Mouse (Mus musculus): ENCODE data around the gene Igsf3.

Igsf3 gene

DNA sequence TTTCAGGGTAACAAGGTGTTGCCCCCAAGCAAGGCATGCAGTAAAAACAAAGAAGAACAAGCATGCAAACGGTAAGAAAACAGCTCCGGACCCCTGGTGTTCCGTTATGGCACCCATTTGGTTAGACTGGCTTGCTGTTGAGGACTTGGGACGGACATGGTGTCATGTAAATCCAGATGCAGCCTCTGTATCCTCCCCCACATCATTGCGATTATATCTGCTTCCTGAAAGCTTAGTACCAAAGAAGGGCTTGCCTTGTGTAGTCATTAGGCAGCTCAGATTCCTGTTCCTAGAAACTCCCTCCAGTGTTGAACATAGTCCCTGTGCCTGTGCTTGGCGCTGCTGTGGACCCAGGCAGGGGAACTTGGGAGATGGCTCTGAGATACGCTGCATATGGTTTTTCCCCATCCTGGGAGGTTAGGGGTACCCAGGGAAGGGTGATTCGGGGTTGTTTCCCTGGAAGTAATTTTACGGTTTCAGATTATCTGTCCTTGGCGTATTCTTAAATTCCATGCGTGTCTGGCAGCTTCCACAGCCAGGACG is 60.2 kb downstream of the Igsf3 start:
- ATAC-seq (ENCODE audit: insufficient number of reproducible peaks, low FRiP score, low TSS enrichment): no peak

DNA sequence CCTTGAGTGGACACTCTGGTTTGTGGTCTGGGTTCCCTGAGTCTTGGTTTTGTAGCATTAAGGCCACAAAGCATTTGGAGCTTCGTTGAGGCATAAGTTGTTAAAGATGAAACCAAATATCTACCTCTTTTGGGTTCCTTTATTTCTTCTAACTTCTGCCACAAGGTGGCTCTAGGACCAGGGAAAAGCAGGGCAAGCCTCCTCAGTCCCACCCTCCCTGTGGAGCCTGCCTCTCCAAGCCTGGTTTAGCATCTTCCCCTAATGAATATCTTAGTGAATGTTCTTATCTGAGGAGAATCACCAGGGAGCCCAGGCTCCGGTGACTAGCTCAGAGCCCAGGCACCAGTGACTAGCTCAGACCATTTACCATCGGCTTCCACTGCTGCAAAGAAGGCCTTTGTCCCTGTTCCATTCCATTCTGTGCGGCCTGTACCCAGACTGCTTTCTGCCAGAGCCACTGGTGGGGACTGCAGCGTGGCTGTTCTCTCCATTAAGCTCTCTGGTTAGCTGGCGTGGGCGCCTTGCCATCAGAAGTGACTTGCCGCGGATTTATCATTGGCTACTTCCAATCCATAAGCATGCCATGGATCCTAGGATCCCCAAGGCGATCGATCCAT is 66.5 kb downstream of the Igsf3 start:
- ATAC-seq (ENCODE audit: insufficient number of reproducible peaks, low FRiP score, low TSS enrichment): no peak

DNA sequence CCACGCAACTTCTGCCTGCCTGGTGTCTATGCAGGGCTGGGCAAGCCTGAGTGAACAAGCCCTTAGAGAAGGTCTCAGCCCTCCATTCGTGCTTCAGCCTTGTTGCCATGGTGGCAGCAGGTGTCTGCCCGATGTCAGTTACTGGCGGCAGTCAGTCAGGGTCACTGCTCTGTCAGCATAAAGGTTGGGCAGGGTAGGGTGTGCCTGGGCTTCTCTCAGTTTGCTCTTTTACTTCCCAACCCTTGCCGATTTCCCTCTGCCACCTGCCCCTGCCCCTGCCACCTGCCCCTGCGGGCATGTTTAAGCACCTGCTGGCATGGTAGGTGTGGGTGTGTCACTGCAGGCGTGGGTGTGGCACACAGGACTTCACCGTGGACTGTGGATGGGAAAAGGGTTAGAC is 67.6 kb downstream of the Igsf3 start:
- no peak for ATAC-seq (ENCODE audit: insufficient number of reproducible peaks, low FRiP score, low TSS enrichment)

DNA sequence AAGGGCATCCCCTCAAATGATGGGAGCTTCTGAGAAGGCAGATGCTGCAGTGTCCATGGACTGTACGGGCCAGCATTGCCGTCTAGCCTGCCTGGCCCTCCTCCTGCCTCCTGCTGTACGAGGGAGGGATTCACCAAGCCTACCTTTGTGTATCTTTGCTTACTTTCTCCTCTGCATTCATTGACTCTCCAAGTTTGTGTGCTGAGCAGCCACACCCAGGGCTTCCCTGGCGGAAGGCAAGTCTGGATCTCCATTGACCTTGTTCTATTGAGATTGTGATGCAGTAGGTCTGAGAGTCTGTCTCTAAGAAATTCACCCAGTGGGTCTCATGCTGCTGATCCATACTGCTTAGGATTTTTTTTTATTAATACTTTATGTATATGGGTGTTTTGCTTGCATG is 70.4 kb downstream of the Igsf3 start:
- no peak for ATAC-seq (ENCODE audit: insufficient number of reproducible peaks, low FRiP score, low TSS enrichment)

DNA sequence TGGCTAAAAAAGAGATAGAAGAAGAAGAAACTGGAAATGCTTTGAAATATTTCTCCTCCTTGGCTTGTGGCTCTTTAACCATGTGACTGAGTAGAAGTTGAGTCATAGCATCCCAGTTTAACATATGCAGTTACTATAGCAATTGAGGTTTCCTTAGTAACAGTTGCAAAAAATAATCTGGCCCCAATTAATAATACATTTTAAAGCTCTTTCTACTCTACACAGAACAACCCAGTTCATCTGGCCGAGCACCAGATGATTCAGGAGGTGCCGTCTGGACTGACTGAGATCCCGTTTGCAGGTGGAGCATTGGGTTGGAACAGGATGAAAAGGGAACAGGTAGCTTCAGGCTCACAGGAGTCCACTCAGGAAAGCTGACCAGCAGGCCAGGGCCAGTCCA is 71.9 kb downstream of the Igsf3 start:
- ATAC-seq (ENCODE audit: insufficient number of reproducible peaks, low FRiP score, low TSS enrichment): no peak

DNA sequence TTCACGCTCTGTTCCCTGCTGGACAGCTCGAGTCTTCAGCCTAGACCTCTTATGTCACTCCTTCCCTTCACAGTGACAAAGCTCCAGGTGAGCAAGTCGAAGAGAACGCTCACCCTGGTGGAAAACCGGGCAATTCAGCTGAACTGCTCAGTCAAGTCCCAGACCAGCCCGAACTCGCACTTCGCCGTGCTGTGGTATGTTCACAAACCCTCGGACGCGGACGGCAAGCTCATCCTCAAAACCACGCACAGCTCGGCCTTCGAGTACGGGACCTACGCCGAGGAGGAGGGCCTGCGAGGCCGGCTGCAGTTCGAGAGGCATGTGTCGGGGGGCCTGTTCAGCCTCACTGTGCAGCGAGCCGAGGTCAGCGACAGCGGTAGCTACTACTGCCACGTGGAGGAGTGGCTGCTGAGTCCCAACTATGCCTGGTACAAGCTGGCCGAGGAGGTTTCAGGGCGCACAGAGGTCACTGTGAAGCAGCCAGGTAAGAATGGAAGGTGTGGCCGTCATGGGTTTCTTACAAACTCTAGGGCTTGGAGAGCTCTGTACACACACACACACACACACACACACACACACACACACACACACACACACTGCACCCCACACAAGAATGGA is 74.0 kb downstream of the Igsf3 start:
- ATAC-seq (ENCODE audit: insufficient number of reproducible peaks, low FRiP score, low TSS enrichment): no peak

DNA sequence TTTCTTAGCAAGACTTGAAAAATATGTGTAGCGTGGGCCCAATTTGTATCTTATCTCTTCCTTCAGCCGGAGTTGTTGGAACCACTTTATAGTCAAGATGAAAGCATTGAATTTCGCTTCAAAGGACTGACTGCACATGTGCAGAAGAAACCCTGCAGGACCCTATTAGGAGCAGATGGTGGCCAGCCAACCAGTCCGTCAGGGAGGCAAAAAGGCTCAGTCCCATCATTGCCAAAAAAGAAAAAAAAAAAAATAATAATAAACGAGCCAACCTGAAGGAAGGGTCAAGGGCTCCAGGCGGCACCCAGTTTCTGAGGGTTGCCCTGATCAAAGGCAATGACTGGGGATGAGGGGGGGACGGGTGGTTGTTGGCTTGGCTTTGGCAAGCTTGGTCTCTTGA is 83.7 kb downstream of the Igsf3 start:
- ATAC-seq (ENCODE audit: insufficient number of reproducible peaks, low FRiP score, low TSS enrichment): no peak

DNA sequence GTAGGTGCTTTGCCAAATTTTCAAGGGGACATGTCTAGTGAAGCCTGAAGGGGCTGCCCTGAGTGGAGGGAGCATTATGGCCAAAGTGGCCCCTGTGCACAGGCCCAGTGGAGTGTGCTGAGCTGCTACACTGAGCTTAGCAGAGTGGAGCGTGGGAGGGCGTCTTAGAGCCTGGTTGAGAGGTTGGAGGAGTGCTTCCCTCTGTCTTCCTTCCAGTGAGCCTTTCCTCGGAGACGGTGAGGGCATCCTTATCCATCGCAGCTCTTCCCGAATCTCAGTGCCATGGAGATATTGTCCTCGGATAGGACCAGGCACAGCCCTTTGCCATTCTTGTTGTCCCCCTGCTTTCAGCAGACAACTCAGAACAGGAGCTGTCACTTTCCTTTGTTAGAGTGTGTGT is 84.2 kb downstream of the Igsf3 start:
- no peak for ATAC-seq (ENCODE audit: insufficient number of reproducible peaks, low FRiP score, low TSS enrichment)

DNA sequence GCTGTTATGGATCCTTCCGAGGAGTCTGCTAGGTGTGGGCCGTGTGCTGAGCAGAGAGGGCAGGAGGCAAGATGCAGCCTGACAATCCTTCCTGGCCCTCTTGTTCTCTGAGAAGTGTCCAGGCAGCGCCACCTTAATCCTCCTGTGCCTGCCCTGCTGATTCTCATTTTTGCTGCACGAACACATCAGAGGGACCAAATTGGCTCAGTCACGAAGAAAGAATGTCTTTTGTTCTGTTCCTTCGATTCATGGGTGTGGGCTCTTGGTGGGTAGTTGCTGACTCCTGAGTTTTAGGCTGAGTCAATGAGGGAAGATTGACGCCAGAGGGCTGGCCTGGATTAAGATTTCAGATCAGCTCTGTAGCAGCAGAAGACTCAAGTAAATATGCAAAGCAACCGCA is 84.9 kb downstream of the Igsf3 start:
- ATAC-seq (ENCODE audit: insufficient number of reproducible peaks, low FRiP score, low TSS enrichment): no peak; the same call in 1 of the 2 replicates

DNA sequence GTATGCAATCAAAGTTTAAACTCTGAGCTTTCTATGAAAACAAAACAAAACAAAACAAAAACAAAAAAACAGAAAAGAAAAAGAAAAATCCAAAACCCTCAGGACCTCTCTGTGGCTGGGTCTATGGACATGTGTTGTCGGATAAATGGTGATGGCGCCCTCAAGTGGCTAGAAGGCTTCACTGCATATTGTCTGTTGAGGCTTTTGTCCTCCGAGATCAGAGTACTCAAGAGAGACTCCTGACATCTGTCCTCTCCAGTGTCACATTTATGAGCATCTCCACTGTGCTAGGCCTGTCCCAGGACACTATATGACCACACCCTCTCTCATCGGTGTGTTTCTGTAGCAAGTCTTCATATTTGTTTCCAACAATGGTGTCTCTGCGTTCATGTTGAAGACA is 85.4 kb downstream of the Igsf3 start:
- peak; percentile 47; the same call in 1 of the 2 replicates for ATAC-seq (ENCODE audit: insufficient number of reproducible peaks, low FRiP score, low TSS enrichment)

DNA sequence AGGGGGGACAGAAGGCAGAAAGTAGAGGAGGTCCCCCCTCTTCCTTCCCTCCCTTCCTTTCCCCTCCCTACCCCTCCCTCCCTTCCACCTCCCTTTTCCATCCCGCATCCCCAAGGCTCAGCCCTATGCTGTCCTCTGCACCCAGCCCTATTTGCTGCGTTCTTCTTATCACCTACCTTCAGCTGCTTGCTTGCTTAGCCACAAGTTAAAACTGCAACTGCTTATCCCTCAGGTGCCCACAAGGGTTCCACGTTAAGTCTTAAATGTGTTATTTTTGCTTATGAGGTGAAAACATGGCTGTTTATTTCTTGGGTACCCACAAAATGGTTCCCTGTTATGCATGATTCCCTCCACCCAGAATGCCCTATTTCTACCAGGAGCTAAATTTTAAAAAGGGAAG is 86.6 kb downstream of the Igsf3 start:
- ATAC-seq (ENCODE audit: insufficient number of reproducible peaks, low FRiP score, low TSS enrichment): no peak

DNA sequence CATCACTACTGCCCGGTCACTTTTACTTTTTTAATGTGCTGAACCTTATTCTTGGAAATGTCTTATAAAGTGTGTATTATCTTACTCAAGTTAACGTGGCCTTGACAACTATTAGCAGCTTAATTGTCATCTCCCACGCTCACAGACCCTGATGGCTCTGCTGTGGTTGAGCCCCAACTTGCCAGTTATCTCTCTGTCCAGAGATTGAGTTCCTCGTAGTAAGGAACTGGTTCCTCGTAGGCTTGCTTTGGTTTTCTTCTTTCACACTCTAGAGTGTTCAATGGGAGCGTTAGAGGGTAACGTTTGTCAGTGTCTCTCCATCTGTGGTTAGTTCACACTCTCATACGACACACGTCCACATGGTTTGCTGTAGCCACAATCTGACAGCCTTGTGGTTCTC is 92.8 kb downstream of the Igsf3 start:
- ATAC-seq (ENCODE audit: insufficient number of reproducible peaks, low FRiP score, low TSS enrichment): no peak

DNA sequence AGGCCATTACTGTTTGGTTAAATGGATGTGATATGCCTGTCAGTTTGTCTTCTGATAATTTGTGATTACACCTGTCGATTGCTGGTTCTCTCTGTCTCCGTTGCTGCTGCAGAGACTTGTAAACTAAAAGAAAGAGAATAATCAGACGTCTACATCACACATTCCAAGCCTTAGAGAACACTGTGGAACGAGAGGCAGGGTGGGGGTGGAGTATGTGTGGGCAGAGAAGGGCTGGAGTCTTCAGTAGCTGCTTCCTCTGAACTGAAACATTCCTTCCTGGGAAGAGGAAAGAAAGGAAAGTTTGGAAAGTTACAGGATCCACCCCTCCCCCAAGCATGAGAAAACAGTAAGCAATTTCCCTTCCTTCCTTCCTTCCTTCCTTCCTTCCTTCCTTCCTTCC is 95.0 kb downstream of the Igsf3 start:
- ATAC-seq (ENCODE audit: insufficient number of reproducible peaks, low FRiP score, low TSS enrichment): no peak

DNA sequence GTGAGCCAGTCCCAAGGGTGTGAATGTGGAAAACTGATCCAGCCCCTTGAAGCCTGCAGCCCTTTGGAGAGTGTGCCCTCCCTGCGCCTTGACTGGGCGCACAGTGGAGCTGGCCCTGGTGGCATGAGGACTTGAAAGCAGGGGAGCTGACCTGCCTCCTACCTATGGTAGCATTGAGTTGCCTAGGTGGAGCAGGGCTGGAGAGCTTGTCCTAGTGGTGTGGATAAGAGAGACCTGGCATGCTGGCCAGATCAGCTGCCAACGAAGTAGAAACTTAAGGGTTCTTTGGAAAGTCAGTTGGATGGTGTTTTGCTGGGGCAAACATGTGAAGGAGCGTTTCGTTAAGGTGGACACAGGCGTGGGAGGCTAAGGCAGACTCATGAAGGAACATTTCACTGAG is 105.1 kb downstream of the Igsf3 start:
- ATAC-seq (ENCODE audit: insufficient number of reproducible peaks, low FRiP score, low TSS enrichment): no peak

DNA sequence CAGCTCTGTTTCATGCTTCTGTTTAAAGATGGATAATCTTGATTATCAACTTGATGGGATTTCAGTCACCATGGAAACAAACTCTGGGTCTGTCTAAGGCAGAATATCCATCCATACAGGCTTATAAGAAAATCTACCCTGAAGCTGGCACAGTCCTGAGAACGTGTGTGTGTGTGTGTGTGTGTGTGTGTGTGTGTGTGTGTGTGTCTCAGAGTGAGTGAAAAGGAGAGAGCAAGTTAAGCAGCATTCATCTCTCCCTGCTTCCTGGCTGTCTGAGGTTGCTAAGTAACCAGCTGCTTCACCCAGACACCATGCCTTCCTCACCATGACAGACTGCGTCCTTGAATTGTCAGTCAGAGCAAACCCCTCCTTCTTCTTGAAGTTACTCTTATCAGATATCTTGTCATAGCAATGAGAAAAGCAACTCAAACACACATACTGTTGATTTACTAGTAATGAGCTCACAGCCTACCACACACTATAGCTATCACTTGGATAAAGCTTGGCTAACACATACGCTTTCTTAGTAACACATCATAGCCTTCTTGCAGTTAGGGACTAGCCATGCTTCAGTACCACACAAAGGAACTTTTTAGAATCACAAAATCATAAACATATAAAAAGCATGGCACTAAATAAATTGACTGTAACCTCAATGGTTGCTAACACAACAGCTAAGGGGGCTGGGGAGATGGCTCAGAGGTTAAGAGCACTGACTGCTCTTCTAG is 106.5 kb downstream of the Igsf3 start:
- no peak for ATAC-seq (ENCODE audit: insufficient number of reproducible peaks, low FRiP score, low TSS enrichment)

DNA sequence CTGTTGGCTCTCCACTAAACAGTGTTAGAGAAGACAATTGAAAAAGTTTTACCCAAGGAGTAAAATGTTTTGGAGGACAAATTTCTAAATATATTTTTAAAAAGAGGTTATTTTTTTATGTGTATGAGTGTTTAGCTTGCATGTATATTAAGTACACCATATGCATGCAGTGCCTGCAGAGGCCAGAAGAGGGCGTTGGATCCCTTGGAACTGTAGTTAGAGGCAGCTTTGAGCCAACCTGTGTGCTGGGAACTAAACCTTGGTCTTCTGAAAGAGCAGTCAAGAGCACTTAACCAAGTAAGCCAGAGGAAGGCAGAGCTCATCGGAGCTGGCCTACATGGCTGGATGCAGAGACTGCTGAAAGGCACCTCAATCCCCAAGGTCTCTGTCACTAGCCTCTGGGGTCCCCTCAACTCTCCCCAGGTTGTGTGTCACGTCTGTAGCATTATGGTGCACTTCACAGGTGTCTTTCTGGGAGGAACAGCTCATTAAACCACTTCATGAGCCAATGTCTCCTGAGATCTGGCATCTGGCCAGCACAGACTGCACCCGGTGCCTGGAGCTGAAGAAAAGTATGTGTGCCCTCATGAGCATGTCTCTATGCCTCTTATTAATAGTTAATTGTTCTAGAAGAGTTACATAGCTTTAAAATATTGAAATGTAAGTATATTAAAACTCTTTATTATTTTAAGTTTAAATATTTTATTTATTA is 109.3 kb downstream of the Igsf3 start:
- no peak for ATAC-seq (ENCODE audit: insufficient number of reproducible peaks, low FRiP score, low TSS enrichment)

DNA sequence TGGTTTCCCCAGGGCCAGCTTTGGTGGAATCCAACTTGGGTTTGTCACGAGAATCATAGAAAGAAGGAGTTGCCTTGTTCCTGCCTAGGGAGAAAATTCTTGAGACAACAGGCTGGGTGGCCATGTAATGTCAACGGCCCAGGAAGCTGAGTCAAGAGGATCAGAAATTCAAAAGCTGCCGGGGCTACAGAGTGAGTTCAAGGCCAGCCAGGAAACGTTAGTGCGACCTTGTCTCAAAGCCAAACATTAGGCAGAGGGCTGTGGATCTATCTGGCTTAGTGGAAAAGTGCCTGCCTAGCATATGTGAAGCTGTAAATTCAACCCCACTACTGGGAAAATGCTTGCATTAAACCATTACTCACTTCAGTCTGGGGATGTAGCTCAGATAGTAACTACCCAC is 110.6 kb downstream of the Igsf3 start:
- ATAC-seq (ENCODE audit: insufficient number of reproducible peaks, low FRiP score, low TSS enrichment): no peak

DNA sequence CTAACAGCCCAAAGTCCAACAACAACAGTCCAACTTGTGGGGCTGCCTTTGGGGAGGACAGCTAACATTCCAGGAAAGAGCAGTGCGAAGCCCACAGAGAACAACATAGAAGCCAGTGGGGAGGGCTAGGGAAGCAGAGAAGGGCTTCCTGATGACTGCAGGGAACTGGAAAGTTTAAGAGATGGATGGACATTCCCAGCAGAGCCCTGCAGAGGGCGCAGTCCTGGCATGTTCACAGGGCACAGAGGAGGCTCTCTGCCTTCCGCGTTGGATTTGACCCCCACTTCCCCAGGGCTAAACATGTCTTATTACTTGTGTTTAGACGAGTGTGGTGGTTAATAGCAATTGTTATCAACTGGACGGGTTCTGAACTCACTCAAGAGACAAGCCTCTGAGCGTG is 111.3 kb downstream of the Igsf3 start:
- no peak for ATAC-seq (ENCODE audit: insufficient number of reproducible peaks, low FRiP score, low TSS enrichment)

DNA sequence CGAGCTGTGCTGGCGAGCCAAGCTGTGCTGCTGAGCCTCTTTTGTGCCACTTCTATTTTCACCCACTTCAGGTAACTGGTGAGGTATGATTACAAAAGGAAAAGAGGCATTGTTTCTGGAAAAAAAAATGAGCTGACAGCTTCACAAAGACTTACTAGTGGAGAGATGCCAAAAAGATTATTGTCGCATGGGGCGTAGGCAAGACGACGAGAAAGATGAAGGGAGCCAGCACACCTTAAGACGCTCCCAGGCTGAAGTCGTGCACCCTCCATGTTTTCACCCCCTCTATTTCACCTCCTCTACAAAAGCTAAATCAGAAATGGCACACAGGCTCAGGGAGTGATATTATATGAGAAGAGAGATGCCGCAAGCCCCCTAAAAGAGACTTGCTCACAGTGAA is 113.6 kb downstream of the Igsf3 start:
- no peak for ATAC-seq (ENCODE audit: insufficient number of reproducible peaks, low FRiP score, low TSS enrichment)

DNA sequence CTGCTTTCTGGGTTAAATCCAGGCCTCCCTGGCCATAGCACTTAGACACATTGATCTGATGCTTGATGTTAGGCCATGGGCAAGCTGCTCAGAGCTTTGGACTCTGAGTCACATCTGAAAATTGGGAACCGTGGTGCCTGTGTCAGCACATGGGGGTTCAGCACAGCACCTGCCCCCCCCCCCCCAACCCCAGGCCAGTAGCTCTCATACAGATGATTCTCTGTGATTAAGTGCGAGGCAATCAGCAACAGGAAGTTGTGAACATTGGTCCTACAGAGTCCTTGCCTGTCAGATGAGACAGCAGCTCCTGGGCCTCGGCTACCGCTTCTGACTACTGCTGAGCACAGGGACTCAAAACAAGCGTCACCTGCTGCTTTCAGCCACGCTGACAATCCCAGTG is 116.0 kb downstream of the Igsf3 start:
- ATAC-seq (ENCODE audit: insufficient number of reproducible peaks, low FRiP score, low TSS enrichment): no peak

DNA sequence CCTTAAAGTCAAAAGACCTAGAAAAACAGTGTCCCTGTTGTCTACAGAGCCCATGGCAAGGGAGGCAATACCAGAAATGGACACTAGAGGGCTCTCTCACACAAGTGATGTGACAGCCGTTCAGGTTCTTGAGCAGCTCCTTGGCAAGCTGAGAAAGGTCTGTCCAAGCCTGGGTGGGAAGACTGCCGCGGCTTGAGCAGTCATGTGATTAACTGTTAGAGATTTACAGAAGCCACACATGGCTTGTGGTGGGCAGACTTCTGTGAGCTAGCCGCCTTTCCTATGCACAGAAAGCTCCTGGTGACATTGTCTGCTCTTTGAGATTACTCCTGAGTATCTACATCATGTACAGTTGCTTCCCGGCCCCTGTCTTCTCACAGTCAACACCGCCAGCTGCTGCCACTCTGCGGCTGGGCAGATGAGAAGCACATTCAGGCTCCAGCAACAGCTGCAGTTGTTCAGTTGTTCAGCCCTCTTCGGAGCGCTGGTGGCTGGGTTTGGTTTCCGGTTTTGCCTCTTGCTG is 117.1 kb downstream of the Igsf3 start:
- peak; percentile 77 for ATAC-seq (ENCODE audit: insufficient number of reproducible peaks, low FRiP score, low TSS enrichment)

Data from cerebellum, adult (tissue).